Mouse (Mus musculus): ENCODE measurements around the gene Leng1. TPM values are rescaled to one million over a fixed set of nuclear protein-coding genes. Genes with fewer than 3 reads are reported as not detected.

Gene Leng1
- polyA plus RNA-seq (2012; rRNA removed) = 4.5 and 5.0 TPM in 2 replicates

DNA sequence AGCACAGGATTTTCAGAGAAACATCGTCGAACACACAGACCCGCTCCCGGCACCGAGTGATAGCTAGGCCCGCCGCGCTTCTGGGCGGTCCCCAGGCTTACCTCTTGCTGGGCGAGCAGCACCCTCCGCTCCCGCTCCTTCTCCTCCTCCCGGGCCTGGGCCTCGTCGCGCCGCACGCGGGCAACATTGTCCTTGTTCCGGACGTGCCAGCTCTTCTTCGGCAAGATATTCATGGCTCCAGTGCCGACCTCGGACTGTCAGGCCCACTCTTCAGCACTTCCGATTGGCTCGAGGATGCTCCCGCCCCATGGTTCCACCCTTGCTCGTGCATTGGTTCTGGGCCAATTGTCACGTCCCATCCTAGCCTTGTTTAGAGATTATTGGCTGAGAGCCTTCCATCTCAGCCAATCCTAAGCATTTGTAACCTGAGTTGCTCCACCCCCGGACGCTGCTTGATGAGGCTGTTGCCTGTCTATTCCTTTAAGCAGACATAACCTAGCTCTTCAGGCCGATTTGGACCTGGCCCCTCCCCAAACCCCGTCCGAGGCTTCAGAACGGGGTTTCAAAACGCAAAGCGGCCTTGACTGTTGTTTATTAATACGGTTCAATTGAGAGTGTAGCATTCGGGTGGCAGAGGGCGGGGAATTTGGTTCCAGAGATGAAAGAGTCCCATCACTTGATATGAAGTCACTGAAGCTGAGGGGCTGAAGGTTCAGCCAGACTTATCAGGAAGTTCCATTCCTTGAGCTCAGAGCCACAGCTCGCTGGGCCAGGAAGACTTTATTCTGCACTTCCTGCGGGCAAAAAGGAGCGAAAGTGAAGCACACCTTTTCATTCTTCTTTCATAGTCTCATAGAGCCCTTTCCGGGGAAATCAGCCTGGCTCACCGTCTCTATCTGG is at the start of gene Leng1:
Leng1 (minus strand) TSS at position 626 of the 900 bp plus-strand sequence.

GRCm38 (mm10) chr7:3703879-3704441 is 38.3 kb upstream of the Leng1 start, which contains the start of gene Rps9:
TSS of gene Rps9 (plus strand) at chr7:3703993.

GRCm38 (mm10) chr7:3692987-3693808 is 27.6 kb upstream of the Leng1 start, which contains the start of gene Mboat7:
TSS of gene Mboat7 (minus strand) at chr7:3693523.

DNA sequence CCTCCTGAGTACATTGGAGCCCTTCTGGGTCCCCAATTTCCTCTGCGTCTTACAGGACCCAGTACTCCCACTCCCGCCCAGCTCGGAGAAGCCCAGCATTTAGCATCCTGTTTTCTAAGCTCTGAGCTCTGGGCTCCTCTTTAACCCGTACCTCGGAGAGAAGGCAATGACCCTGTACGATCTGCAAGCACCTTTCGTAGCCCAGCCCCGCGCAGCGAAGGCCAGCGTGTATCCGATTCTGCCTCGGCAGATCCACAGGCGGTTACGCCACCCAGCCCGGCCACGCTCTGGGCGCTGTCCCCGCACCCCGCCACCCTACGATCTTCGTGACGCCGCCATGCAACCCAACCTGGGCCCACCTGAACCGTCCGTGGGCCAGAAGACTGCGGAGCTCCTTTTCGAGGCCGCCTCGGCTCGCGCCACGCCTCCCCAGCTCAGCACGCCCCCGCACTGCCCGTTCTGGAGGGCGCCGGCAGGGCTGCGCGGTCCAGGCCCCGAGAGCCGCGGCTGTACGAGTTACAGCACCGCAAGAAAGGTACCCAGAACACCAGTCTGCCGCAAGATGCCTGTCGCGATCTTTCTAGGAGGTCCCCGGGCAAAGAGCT is 26.8 kb upstream of the Leng1 start, which contains the start of gene Tsen34:
Tsen34 (plus strand) TSS at position 482 of the 605 bp plus-strand sequence.

DNA sequence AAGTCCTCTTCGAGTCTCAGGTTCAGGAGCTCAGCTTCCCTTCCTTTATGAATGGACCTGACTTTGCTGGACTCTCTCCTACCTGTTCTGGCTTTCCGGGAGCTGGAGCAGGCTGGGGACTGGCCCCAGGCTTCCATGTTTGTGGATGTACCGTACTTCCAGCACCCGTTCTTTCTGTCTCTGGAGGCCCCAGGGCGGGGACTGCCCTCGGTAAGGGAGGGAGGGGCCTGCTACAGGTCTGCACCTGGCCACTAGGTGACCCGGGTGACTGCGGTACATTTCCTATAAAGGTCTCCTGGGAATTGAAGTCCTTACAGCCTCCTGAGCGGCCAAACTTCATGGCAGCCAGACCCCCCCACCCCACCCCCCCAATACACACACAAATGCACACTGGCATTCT is 11.7 kb upstream of the Leng1 start, which contains the start of gene Tmc4:
Tmc4 (minus strand) TSS at position 212 of the 400 bp plus-strand sequence.

GRCm38 (mm10) chr7:3644672-3645487 is 20.8 kb downstream of the Leng1 start, which contains the start of gene Cnot3:
TSS of gene Cnot3 (plus strand) at chr7:3645268.

GRCm38 (mm10) chr7:3629543-3630477 is 35.8 kb downstream of the Leng1 start, which contains the start of the genes Tfpt and Prpf31:
TSS of gene Tfpt (minus strand) at chr7:3629929.
TSS of gene Prpf31 (plus strand) at chr7:3629985.

DNA sequence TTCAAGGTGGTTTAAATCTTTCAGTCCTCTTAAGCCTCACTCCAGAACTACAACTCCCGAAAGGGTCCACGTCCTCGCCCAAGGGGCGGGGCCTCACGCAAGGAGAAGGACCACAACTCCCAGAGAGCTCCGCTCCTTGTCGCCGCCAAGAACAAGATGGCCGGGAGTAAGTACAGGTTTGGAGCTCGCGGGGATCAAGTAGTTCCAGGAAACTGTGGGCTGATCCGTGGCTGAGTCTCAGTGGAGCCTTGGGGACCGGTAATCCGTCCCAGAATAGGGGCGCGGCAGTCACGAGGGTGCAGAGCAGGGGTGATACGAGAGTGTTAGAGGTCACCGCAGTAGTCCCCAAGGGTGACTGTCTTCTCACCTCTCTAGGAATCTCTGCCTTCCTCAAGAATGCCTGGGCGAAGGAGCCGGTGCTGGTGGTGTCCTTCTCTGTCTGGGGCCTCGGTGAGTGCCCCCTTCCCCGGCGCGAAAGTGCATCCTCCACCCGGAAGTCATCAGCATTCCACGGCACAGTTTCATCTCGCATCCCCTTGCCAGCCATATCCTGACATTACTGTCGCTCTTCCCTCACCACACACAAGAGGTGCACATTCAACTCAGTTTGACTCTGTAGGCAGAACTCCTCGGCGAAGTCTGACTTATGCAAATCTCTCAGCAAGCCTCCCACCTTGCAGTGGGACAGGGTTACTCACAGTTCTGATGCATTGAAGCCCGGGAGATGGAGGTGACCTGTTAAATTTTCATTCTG is 48.2 kb downstream of the Leng1 start, which contains the start of gene Ndufa3:
Ndufa3 (plus strand) TSS at position 132 of the 754 bp plus-strand sequence.

DNA sequence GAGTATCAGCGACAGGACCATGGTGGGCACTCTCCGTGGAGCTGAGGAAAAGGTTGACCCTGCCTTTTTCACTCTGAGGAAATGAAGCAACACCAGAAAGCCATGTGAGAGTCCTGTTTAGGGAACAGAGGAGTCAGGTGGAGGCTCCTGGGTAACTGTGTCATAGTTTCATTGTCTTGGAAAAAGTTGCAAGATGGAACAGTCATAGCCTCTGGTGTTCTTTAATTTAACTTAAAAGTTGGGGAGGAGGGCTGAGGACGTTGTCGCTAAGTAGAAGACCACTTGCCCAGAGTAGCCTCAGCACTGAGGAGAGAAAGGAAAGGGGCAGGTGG is 49.6 kb downstream of the Leng1 start, which contains the start of gene Oscar:
Oscar (minus strand) TSS at position 101 of the 332 bp plus-strand sequence.

Other genes with a start within 250 kb of the Leng1 start
- gene Cacng6, start 241.6 kb downstream of the Leng1 start, polyA plus RNA-seq (2012; rRNA removed) = 0.04 TPM in 1 of 2 replicates, not detected in the other
- gene Tarm1, start 163.2 kb downstream of the Leng1 start, polyA plus RNA-seq (2012; rRNA removed) = 0.73 and 0.77 TPM in 2 replicates
- gene Oscar, start 49.7 kb downstream of the Leng1 start, polyA plus RNA-seq (2012; rRNA removed) = 0.06 and 0.09 TPM in 2 replicates
- gene Ndufa3, start 48.5 kb downstream of the Leng1 start, polyA plus RNA-seq (2012; rRNA removed) = 126 and 136 TPM in 2 replicates
- 9.5 and 10.9 TPM in 2 replicates for gene Tfpt, start 35.9 kb downstream of the Leng1 start, polyA plus RNA-seq (2012; rRNA removed)
- gene Prpf31, start 35.9 kb downstream of the Leng1 start, polyA plus RNA-seq (2012; rRNA removed) = 17.0 and 18.2 TPM in 2 replicates
- gene Cnot3, start 20.6 kb downstream of the Leng1 start, polyA plus RNA-seq (2012; rRNA removed) = 17.7 and 19.3 TPM in 2 replicates
- 7.6 and 7.8 TPM in 2 replicates for gene Tmc4, start 11.7 kb upstream of the Leng1 start, polyA plus RNA-seq (2012; rRNA removed)
- 35.0 and 36.0 TPM in 2 replicates for gene Tsen34, start 27.0 kb upstream of the Leng1 start, polyA plus RNA-seq (2012; rRNA removed)
- gene Mboat7, start 27.7 kb upstream of the Leng1 start, polyA plus RNA-seq (2012; rRNA removed) = 12.2 and 15.6 TPM in 2 replicates
- 1,543 and 1,939 TPM in 2 replicates for gene Rps9, start 38.2 kb upstream of the Leng1 start, polyA plus RNA-seq (2012; rRNA removed)
- 12.1 and 18.7 TPM in 2 replicates for gene Pirb, start 54.6 kb upstream of the Leng1 start, polyA plus RNA-seq (2012; rRNA removed)
- 0.24 and 0.36 TPM in 2 replicates for gene Gm15448, start 159.8 kb upstream of the Leng1 start, polyA plus RNA-seq (2012; rRNA removed)
- 2.2 TPM in 2 replicates for gene Pira2, start 179.2 kb upstream of the Leng1 start, polyA plus RNA-seq (2012; rRNA removed)
- gene Gm14548, start 232.3 kb upstream of the Leng1 start, polyA plus RNA-seq (2012; rRNA removed) = 3.1 and 3.2 TPM in 2 replicates
- gene Lilra6, start 249.7 kb upstream of the Leng1 start, polyA plus RNA-seq (2012; rRNA removed) = 2.6 TPM in 2 replicates

Measured in liver, embryonic 18 days (tissue).